Mouse (Mus musculus): ENCODE data around the gene Kbtbd4. TPM values are rescaled to one million over a fixed set of nuclear protein-coding genes. Genes with fewer than 3 reads are reported as not detected.

Gene Kbtbd4
- polyA plus RNA-seq (2016; fragmentation: Nextera tagmentation; extraction: Ambion mirVana): 55.9 and 56.8 TPM in 2 replicates

DNA sequence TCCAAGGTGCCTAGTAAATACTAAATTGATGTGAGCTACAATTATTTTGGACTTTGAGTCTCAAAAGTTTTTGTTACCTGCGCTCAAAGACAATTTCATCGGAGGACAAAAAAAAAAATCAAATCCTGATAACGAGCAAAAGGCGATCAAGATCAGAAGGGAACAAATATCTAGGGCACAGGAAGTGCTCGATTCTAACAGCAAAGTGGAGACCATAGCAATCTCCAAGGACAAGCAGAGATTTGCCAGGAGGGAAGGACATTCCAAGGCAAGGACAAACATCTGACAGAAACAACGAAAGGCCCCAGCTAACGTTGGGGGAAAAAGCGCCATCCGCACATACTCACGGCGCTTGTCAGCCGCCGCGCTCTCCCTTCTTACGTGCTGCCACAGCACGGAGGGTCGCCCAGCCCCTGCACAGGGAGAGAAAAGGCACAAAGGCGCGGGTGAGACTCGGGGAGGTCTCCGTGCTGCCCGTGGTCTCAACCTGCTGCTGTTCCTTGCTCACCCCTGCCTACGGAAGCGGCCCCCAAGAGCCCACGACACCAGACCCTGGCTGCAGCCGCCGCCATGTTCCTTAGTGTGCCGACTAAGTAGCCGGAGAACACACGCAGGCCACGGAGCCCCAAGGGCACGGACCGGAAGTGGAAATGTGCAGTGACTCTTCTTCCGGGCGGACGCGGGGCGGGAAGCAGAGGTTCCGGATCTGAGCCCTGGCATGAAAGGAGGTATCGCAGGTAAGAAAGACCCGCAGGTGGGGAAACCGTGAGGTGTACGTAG is at the start of gene Kbtbd4, which contains the start of gene Ndufs3:
Kbtbd4 (plus strand) TSS at position 665 of the 780 bp plus-strand sequence.
Ndufs3 (minus strand) TSS at position 752 of the 780 bp plus-strand sequence.
- Histone ChIP-seq H3K4me3 (peak within 1 kb of the TSS; percentile 91), H3K9me3 (no peaks in the 10 kb centered on the region), H3K27ac (peak within 1 kb of the TSS; percentile 98), H3K27me3 (ENCODE audit: insufficient read depth, poor library complexity, severe bottlenecking) (no peaks in the 10 kb centered on the region), H3K4me1 (replicated peaks) (peaks cover 23% of the 10 kb centered on the region), H3K36me3 (peaks cover 72% of the 10 kb centered on the region)
- WGBS: under 1% methylated on average over 43 of the region's 43 CpGs
- peak; percentile 91 for DNase-seq (ENCODE audit: low spot score)

DNA sequence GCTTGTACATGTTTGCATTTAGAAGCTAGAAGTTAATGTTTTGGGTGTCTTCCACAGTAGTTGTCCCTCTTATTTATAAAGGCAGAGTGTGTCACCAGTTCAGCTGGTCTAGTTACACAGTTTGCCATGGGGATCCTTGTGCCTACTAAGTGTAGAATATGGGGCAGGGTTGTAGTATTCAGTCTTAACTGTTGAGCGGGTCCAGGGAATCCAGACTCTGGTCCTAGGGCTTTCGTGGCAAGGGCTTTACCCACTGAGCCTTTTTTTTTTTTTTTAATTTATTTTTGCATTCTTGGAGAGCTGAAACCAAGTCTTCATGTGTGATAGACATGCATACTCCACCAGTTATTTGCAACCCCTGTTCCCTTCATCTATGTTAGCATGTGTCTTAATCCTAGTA is 43.1 kb upstream of the Kbtbd4 start:
- peaks cover 100% of the 10 kb centered on the region for H3K36me3 ChIP-seq
- H3K4me3 ChIP-seq: no peak overlapping the region
- DNase-seq (ENCODE audit: low spot score): no peak
- H3K27ac ChIP-seq: no peak overlapping the region
- H3K9me3 ChIP-seq: no peaks in the 10 kb centered on the region
- no peaks in the 10 kb centered on the region for H3K27me3 ChIP-seq (ENCODE audit: insufficient read depth, poor library complexity, severe bottlenecking)
- WGBS: 98% methylated on average over 2 of the region's 2 CpGs
- H3K4me1 ChIP-seq (replicated peaks): no peaks in the 10 kb centered on the region

DNA sequence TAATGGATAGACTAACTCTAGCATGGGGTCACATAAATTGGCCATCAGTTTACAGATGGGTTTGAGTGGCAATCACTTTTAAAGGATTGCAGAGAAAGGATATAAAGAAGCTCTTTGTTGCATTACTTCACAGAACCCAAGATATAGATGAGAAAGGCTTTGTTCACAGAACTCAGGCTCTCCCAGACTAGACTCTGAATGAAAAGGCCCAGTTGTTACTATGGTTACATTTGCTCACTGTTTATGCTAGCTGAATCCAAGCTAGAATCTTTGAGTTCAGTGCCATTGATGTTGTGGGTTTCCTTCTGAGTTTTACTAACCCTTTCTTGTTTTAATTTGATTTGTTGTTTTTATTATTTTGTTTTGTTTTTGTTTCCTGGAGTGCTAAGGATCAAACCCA is 40.4 kb upstream of the Kbtbd4 start:
- H3K27ac ChIP-seq: no peak overlapping the region
- no peaks in the 10 kb centered on the region for H3K27me3 ChIP-seq (ENCODE audit: insufficient read depth, poor library complexity, severe bottlenecking)
- H3K4me3 ChIP-seq: no peak overlapping the region
- H3K4me1 ChIP-seq (replicated peaks): no peaks in the 10 kb centered on the region
- DNase-seq (ENCODE audit: low spot score): no peak
- no peaks in the 10 kb centered on the region for H3K9me3 ChIP-seq
- peaks cover 99% of the 10 kb centered on the region for H3K36me3 ChIP-seq

DNA sequence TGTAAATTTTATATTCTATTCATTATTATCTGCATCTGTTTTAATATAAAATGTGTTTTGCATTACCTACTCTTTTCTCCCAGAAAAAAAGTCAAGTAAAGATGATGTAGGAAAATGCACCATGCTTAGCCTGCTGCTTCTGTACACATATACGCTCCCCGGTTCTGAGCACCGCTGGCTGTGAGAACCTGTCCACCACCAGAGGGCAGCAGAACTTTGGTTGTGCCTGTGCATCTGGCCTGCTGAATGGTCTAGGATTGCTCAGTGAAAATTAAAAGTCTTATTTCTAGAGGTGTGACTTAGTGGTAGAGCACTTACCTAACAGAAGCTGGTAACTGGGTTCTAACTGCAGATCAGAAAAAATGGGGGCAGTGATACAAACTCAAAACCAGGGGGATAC is 38.0 kb upstream of the Kbtbd4 start:
- 37% methylated on average over 3 of the region's 3 CpGs for WGBS
- no peaks in the 10 kb centered on the region for H3K9me3 ChIP-seq
- no peaks in the 10 kb centered on the region for H3K27me3 ChIP-seq (ENCODE audit: insufficient read depth, poor library complexity, severe bottlenecking)
- no peak overlapping the region for H3K4me3 ChIP-seq
- peaks cover 76% of the 10 kb centered on the region for H3K36me3 ChIP-seq
- no peak overlapping the region for H3K27ac ChIP-seq
- no peaks in the 10 kb centered on the region for H3K4me1 ChIP-seq (replicated peaks)
- DNase-seq (ENCODE audit: low spot score): peak; percentile 75

DNA sequence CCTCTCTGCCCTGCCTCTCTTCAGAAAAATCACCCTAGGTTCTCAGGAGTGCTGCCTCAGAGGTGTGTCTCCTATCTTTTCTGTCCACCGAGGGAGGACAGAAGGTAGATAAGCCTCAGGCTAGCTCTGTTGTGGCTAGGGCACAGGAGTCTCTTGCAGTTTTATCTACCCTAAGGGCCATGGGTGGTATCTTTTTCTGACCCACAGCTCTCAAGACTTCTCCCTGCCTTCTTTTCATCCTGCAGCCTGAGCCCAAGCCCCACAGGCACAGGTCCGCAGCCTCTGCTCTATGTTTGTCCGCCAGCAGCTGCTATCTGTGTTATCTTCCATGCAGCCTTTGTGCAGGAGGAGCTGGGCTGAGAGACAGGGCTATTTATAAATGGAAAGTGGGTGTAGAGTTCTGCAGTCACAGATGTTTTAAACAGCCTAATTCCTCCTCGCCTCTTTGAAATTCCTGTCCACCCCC is 34.4 kb upstream of the Kbtbd4 start:
- peaks cover 39% of the 10 kb centered on the region for H3K36me3 ChIP-seq
- 0 out of 2 replicates have a peak overlapping the region, but pooled peaks have one; percentile 36 for H3K27ac ChIP-seq
- no peaks in the 10 kb centered on the region for H3K27me3 ChIP-seq (ENCODE audit: insufficient read depth, poor library complexity, severe bottlenecking)
- DNase-seq (ENCODE audit: low spot score): no peak
- WGBS: 57% methylated on average over 4 of the region's 4 CpGs
- no peaks in the 10 kb centered on the region for H3K4me1 ChIP-seq (replicated peaks)
- no peak overlapping the region for H3K4me3 ChIP-seq
- no peaks in the 10 kb centered on the region for H3K9me3 ChIP-seq

DNA sequence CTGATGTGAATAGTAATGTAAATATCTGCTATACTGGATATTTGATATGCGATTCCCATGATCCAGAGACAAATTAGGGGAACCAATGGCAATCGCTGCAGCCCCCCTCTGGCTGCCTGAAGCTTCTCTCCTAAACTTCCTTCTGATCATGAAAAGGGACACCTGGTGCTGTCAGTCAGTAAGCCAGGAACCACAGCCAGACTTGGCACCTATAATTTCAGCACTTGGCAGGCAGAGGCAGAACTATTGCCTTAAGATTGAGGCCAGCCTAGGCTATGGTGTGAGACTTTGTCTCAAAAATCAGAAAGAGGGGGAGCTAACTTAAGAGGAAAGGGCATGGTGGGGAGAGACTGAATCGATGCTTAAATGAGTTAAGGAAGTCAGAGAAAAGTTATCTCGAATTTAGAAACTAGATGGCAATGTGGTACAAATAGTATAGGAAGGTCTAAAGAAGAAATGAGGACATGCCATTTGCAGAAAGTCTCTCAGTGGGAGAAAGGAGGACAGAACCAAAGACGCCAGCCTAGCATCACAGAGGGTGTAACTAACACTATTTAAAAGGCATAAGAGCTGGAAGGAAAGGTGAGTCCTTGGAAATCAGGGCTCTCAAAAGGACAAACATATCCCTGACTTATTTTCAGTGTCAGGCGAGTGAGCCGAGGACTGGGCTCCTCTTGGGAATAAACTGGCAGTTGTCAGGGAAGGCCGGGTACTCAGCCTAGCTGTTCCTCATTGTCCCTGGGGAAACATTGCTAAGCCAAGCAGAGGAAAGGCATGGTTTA is 33.2 kb upstream of the Kbtbd4 start:
- WGBS: 69% methylated on average over 8 of the region's 8 CpGs
- no peak for DNase-seq (ENCODE audit: low spot score)
- no peak overlapping the region for H3K4me3 ChIP-seq
- no peak overlapping the region for H3K27ac ChIP-seq
- no peaks in the 10 kb centered on the region for H3K9me3 ChIP-seq
- H3K27me3 ChIP-seq (ENCODE audit: insufficient read depth, poor library complexity, severe bottlenecking): no peaks in the 10 kb centered on the region
- no peaks in the 10 kb centered on the region for H3K4me1 ChIP-seq (replicated peaks)
- H3K36me3 ChIP-seq: peaks cover 27% of the 10 kb centered on the region

DNA sequence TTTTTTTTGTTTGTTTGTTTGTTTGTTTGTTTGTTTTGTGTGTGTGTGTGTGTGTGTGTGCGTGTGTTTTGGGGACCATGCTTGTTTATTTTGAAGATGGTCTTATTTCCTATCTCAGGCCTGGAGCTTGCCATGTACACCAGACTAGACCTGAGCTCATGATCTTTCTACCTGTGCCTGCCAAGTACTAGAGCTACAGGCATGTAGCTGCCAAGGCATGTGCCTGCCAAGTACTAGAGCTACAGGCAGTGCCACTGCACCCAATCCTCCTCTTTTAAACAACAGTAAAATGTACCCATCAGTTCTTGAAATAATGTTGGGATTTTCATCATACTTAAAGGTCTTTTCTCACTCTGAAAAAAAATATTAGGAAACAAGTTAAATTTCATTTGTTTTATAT is 30.5 kb upstream of the Kbtbd4 start:
- Histone ChIP-seq H3K4me3 (no peak overlapping the region), H3K27ac (no peak overlapping the region), H3K9me3 (no peaks in the 10 kb centered on the region), H3K27me3 (ENCODE audit: insufficient read depth, poor library complexity, severe bottlenecking) (peaks cover under 1% of the 10 kb centered on the region; the same call in 1 of the 2 replicates), H3K36me3 (0 out of 2 replicates have a peak, but pooled peaks cover under 1% of the 10 kb centered on the region), H3K4me1 (replicated peaks) (no peaks in the 10 kb centered on the region)
- DNase-seq (ENCODE audit: low spot score): no peak
- 95% methylated on average over 1 of the region's 1 CpGs for WGBS

DNA sequence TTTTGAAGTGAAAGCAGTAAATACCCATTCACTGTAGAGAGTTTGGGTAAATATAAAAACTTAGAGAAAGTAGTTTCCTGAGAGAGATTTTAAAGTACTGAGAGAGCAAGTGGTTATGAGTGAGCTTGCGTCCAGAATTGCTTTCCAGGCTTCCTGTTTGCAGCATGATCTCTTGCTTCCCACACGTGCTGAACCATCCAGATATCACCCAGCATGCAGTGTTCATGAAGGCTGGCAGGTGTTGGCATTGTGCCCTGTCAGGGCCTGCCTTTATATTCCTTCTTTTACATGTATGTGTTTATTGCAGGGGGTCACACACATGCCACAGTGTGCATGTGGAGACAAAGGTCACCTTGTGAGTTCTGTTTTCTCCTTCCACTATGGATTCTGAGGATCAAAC is 29.3 kb upstream of the Kbtbd4 start:
- no peak for DNase-seq (ENCODE audit: low spot score)
- Histone ChIP-seq H3K27me3 (ENCODE audit: insufficient read depth, poor library complexity, severe bottlenecking) (peaks cover 12% of the 10 kb centered on the region), H3K4me1 (replicated peaks) (0 out of 2 replicates have a peak, but pooled peaks cover 8% of the 10 kb centered on the region), H3K27ac (no peak overlapping the region), H3K9me3 (no peaks in the 10 kb centered on the region), H3K36me3 (no peaks in the 10 kb centered on the region), H3K4me3 (no peak overlapping the region)
- 78% methylated on average over 2 of the region's 2 CpGs for WGBS

DNA sequence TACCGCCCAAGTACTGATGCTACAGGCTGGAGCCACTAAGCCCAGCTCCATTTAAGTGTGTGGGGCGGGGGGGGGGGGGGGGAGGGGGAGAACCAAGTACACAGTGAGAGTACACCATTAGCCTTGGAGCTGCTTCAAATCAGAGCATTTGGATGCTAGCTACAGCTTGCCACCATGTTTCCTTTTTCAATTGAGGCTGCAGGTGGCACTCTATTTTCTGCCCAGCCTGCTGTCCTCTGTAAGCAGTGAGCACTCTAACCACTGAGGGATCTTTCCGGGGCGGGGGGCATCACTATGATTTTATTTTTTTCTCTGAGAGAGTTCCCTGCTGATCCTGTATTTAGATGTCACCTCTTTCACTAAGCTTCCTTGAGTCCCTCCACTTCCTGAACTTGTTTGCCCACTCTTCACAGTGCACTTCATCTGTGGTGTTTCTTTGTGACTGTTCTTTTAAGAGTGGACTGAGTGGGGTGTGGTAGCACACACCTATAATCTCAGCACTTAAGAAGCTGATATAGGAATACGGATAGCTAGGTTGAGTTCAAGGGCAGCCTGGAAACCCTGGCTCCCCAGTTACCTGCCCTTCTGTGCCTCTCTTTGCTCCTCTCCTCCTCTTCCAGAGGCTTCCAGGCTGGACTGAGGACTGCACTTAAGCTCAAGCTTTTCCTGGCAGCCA is 26.8 kb upstream of the Kbtbd4 start:
- DNase-seq (ENCODE audit: low spot score): no peak
- 54% methylated on average over 5 of the region's 5 CpGs for WGBS
- Histone ChIP-seq H3K9me3 (no peaks in the 10 kb centered on the region), H3K27me3 (ENCODE audit: insufficient read depth, poor library complexity, severe bottlenecking) (peaks cover 17% of the 10 kb centered on the region), H3K36me3 (no peaks in the 10 kb centered on the region), H3K27ac (no peak overlapping the region), H3K4me1 (replicated peaks) (0 out of 2 replicates have a peak, but pooled peaks cover 8% of the 10 kb centered on the region), H3K4me3 (no peak overlapping the region)

DNA sequence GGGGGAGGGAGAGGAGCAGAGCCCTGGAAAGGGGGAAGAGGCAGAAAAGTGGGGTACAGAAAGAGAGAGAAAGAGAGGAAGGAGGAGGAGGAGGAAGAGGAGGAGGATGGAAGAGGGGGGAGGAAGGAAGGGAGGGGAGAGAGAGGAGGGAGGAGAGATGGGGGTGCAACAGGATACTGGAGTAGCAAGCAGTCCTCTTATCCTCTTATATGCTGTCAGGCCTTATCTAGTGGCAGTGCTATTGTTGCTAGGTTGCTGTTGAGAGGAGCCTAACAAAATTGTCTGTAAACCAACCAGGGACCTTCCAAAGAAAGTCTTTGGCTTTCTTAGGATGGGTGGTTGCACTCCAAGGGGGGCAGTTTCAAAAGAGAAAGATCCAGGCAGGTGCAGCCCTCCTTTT is 25.1 kb upstream of the Kbtbd4 start:
- no peaks in the 10 kb centered on the region for H3K36me3 ChIP-seq

DNA sequence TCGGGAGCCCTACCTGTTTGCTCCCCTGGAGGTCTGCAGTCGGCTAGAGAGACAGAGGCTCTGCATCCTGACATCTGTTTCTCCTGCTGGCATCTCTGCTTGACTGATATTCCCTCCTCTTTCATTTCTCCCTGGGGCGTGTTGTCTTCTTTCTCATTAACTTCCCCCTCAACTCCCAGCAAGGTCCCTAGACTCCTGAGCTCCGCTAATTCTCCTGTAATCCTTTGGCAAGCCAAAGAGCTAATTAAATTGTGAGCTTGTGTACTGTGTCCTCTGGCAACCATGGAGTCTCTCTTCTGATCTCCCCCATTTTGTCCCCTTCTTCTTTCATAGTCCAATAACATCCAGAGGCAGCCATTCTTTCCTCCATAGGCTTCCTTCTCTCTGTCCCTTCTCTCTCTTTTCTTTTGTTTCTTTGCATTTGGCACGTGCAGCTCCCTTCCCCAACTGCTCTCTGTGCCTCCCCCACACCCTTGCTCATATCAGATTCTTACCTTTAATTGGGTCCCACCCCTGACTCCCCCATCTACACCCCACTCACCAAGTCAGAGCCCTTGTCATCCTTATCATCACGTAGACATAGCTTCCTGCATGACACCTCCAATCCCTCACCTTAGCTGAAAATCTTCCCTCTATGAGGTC is 24.3 kb upstream of the Kbtbd4 start:
- H3K9me3 ChIP-seq: no peaks in the 10 kb centered on the region
- peaks cover 16% of the 10 kb centered on the region for H3K4me1 ChIP-seq (replicated peaks)
- H3K27ac ChIP-seq: no peak overlapping the region
- 24% methylated on average over 6 of the region's 6 CpGs for WGBS
- no peak for DNase-seq (ENCODE audit: low spot score)
- H3K36me3 ChIP-seq: no peaks in the 10 kb centered on the region
- no peak overlapping the region for H3K4me3 ChIP-seq
- H3K27me3 ChIP-seq (ENCODE audit: insufficient read depth, poor library complexity, severe bottlenecking): peaks cover 34% of the 10 kb centered on the region

More for the DNA sequence above, 25.1 kb upstream of the Kbtbd4 start:
- Histone ChIP-seq H3K4me1 (replicated peaks) (0 out of 2 replicates have a peak, but pooled peaks cover 8% of the 10 kb centered on the region), H3K4me3 (no peak overlapping the region), H3K27ac (no peak overlapping the region), H3K9me3 (no peaks in the 10 kb centered on the region), H3K27me3 (ENCODE audit: insufficient read depth, poor library complexity, severe bottlenecking) (peaks cover 25% of the 10 kb centered on the region)
- no peak for DNase-seq (ENCODE audit: low spot score)

DNA sequence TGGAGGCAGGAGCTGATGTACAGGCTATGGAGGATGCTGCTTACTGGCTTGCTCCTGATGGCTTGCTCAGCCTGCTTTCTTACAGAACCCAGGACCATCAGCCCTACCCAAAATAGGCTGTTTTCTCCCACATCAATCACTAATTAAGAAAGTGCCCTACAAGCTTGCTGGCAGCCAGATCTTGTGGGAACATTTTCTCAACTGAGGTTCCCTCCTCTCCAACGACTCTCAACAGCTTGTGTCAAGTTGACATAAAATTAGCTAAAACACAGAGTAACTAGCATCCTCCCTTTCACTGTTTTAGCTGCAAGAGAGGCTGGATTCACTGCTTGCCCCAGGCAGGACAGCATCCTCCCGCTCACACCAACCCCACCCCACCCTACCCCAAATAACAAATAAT is 22.7 kb upstream of the Kbtbd4 start:
- Histone ChIP-seq H3K27ac (no peak overlapping the region), H3K9me3 (no peaks in the 10 kb centered on the region), H3K36me3 (no peaks in the 10 kb centered on the region), H3K4me3 (no peak overlapping the region), H3K27me3 (ENCODE audit: insufficient read depth, poor library complexity, severe bottlenecking) (peaks cover 49% of the 10 kb centered on the region), H3K4me1 (replicated peaks) (peaks cover 31% of the 10 kb centered on the region)
- DNase-seq (ENCODE audit: low spot score): no peak
- WGBS: 82% methylated on average over 2 of the region's 2 CpGs

All from hindbrain, embryonic 10.5 days (tissue).